Mouse (Mus musculus) lung, adult 18-20 months (tissue): ENCODE measurements around the gene Stox2.

ENCODE experiments used
- DNase-seq, 2 experiments: peaks; one replicate each; pipeline ENCODE4 v3.0.0; 2022; ENCODE audit warnings: mixed read lengths in 2 of 2

Gene Stox2

GRCm38 (mm10) chr8:47173823-47174222 is 272.3 kb downstream of the Stox2 start:
- DNase-seq = no peak

- DNase-seq = no peak
Observed at GRCm38 (mm10) chr8:47172848-47173247, 273.3 kb downstream of the Stox2 start.

GRCm38 (mm10) chr8:47160688-47161087 is 285.5 kb downstream of the Stox2 start:
- DNase-seq = no peak

- no peak for DNase-seq
Observed at GRCm38 (mm10) chr8:47154521-47154920, 291.6 kb downstream of the Stox2 start.

GRCm38 (mm10) chr8:47145258-47145657 is 300.9 kb downstream of the Stox2 start:
- DNase-seq = no peak

GRCm38 (mm10) chr8:47136047-47136446 is 310.1 kb downstream of the Stox2 start:
- DNase-seq = no peak

- peak in 1 of 2 experiments; percentile 9 for DNase-seq
Observed at GRCm38 (mm10) chr8:47135586-47135985, 310.6 kb downstream of the Stox2 start.

- no peak for DNase-seq
Observed at GRCm38 (mm10) chr8:47134736-47135135, 311.4 kb downstream of the Stox2 start.

- no peak for DNase-seq
Observed at GRCm38 (mm10) chr8:47133381-47133780, 312.8 kb downstream of the Stox2 start.
